Mouse (Mus musculus): Measurements from ENCODE around the gene Kdm5b. TPM values are rescaled to one million over a fixed set of nuclear protein-coding genes. Genes with fewer than 3 reads are reported as not detected.
"Not testable (repeated sequence)": the region's sequence is repeated elsewhere in the genome, so short reads cannot be mapped to it uniquely, and the experiment has no call there.

Kdm5b gene
- polyA plus RNA-seq (2015; fragmentation: Nextera tagmentation; extraction: Ambion mirVana), result 83.9 and 87.1 TPM in 2 replicates

DNA sequence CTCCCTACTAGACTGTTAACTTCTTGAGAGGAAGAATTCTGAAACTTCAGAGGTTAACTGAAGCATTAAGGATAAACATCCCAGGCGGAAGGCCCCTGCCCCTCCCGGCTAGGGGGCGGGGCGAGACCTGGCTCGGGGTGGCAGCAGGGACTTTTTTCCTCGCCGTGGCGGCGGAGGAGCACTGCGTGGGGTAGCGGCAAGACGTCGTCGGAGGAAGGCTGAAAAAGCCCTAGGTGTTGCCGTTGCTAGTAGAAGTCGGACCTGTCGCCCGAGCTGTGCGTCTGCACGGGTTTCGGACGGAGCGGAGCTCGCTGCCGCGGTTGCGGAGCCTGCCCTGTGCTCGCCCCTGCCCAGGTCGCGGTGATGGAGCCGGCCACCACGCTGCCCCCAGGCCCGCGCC is at the start of gene Kdm5b:
Gene Kdm5b, plus strand, starts transcription at position 196 of the 400 bp plus-strand sequence.
- H3K4me2 ChIP-seq, result peak within 1 kb of the TSS; percentile 66
- no peaks in the 10 kb centered on the region for H3K9me3 ChIP-seq
- H3K4me3 ChIP-seq, result peak within 1 kb of the TSS; percentile 100
- peak; percentile 29 for ATAC-seq (replicated peaks)
- H3K4me1 ChIP-seq, result peaks cover 37% of the 10 kb centered on the region
- WGBS, result under 1% methylated on average over 33 of the region's 34 CpGs
- peak within 1 kb of the TSS; percentile 100 for H3K9ac ChIP-seq
- peak within 1 kb of the TSS; percentile 95 for H3K27ac ChIP-seq
- H3K36me3 ChIP-seq (replicated peaks), result no peaks in the 10 kb centered on the region
- no peaks in the 10 kb centered on the region for H3K27me3 ChIP-seq (replicated peaks)

GRCm38 (mm10) chr1:134512183-134512582 is 47.8 kb upstream of the Kdm5b start:
- Histone ChIP-seq H3K9me3 (no peaks in the 10 kb centered on the region), H3K9ac (no peak overlapping the region), H3K27ac (no peak overlapping the region), H3K4me1 (peaks cover 14% of the 10 kb centered on the region), H3K36me3 (replicated peaks) (0 out of 2 replicates have a peak, but pooled peaks cover 10% of the 10 kb centered on the region), H3K27me3 (replicated peaks) (peaks cover 24% of the 10 kb centered on the region), H3K4me3 (no peak overlapping the region), H3K4me2 (no peak overlapping the region)
- ATAC-seq (replicated peaks), result no peak
- WGBS, result 64% methylated on average over 4 of the region's 4 CpGs

DNA sequence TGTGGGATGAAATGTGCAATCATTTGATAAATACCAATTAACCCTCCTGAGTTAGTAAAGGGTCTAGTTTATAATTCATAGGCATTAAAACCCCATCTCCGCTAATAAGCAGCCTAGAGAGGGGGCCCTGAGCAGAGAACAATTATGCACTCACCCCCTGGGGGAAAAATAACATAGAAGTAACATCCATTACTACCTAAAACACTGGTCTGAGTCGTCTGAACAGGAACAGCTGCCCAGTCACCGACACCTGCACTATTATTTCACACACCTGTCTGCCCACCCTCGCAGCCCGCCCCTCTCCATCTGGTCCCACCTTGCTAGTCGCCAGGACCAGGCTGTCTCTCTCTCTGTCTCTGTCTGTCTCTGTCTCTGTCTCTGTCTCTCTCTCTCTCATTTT is 47.4 kb upstream of the Kdm5b start:
- ATAC-seq (replicated peaks), result no peak
- H3K4me3 ChIP-seq, result no peak overlapping the region
- peaks cover 14% of the 10 kb centered on the region for H3K4me1 ChIP-seq
- H3K9ac ChIP-seq, result no peak overlapping the region
- no peak overlapping the region for H3K27ac ChIP-seq
- H3K9me3 ChIP-seq, result no peaks in the 10 kb centered on the region
- 0 out of 2 replicates have a peak, but pooled peaks cover 7% of the 10 kb centered on the region for H3K36me3 ChIP-seq (replicated peaks)
- no peak overlapping the region for H3K4me2 ChIP-seq
- H3K27me3 ChIP-seq (replicated peaks), result peaks cover 24% of the 10 kb centered on the region
- WGBS, result 59% methylated on average over 6 of the region's 6 CpGs

DNA sequence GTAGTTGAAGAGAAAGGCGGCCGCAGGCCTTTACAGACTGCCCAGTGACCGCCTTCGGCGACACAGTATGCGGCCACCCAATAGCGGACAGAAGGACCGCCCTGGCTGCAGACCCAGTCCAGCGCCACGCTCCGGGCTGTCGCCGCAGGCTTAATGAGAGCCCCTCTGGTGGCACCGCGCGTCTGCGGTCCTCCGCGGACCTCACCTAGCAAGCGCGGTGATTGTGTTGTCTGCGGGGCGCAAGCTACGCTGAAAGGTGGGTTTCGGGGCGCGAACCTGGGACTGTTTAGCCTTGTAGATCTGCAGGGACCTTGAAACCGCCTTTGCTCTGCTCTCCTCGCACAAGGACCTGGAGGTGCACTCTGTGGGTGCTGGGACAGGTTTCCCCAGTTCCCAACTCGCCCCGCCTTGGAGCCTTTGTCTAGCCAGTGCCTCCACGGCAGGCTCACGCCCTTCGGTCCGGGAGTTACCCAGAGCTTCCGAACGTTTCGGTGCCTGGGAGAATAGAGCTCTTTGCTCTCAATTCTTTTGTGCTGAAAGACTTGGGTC is 46.6 kb upstream of the Kdm5b start:
- ATAC-seq (replicated peaks), result 0 out of 2 replicates have a peak, but pooled peaks have one; percentile 42
- WGBS, result 1% methylated on average over 38 of the region's 38 CpGs
- Histone ChIP-seq H3K27me3 (replicated peaks) (peaks cover 24% of the 10 kb centered on the region), H3K4me2 (peak overlapping the region; percentile 56), H3K4me3 (peak overlapping the region; percentile 32), H3K4me1 (peaks cover 14% of the 10 kb centered on the region), H3K9ac (peak overlapping the region; percentile 28; the same call in 1 of the 2 replicates), H3K27ac (no peak overlapping the region), H3K9me3 (no peaks in the 10 kb centered on the region), H3K36me3 (replicated peaks) (no peaks in the 10 kb centered on the region)

GRCm38 (mm10) chr1:134513876-134514590 is 45.9 kb upstream of the Kdm5b start:
- H3K9ac ChIP-seq, result no peak overlapping the region
- H3K9me3 ChIP-seq, result no peaks in the 10 kb centered on the region
- H3K4me1 ChIP-seq, result peaks cover 14% of the 10 kb centered on the region
- peak overlapping the region; percentile 32; the same call in 1 of the 2 replicates for H3K4me3 ChIP-seq
- H3K4me2 ChIP-seq, result peak overlapping the region; percentile 56
- 42% methylated on average over 16 of the region's 16 CpGs for WGBS
- no peaks in the 10 kb centered on the region for H3K36me3 ChIP-seq (replicated peaks)
- H3K27ac ChIP-seq, result no peak overlapping the region
- ATAC-seq (replicated peaks), result no peak
- H3K27me3 ChIP-seq (replicated peaks), result peaks cover 24% of the 10 kb centered on the region

DNA sequence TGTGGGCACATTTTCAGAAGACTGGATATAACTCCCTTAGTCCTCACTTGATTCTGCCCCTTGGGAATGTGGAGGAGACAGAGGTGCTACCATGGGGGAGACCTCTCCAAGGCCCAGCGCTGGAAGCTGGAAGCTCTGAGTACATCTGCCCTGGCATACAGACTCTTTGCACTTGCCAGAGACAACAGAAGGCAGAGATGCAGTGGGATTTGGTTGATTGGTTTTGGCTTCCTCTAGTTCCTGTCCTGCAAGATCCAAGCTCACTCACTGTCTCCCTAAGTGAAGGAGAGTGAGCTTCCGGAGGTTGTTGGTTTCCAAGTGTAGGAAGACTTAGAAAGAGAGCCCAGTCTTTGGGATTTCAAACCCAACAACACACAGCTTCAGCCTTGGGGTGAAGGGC is 44.1 kb upstream of the Kdm5b start:
- ATAC-seq (replicated peaks), result no peak
- Histone ChIP-seq H3K27ac (no peak overlapping the region), H3K4me1 (peaks cover 14% of the 10 kb centered on the region), H3K27me3 (replicated peaks) (peaks cover 24% of the 10 kb centered on the region), H3K36me3 (replicated peaks) (no peaks in the 10 kb centered on the region), H3K9me3 (no peaks in the 10 kb centered on the region), H3K4me2 (no peak overlapping the region), H3K4me3 (no peak overlapping the region), H3K9ac (no peak overlapping the region)
- 78% methylated on average over 2 of the region's 2 CpGs for WGBS

GRCm38 (mm10) chr1:134516491-134517198 is 43.3 kb upstream of the Kdm5b start:
- H3K9me3 ChIP-seq, result no peaks in the 10 kb centered on the region
- H3K4me3 ChIP-seq, result no peak overlapping the region
- no peak overlapping the region for H3K4me2 ChIP-seq
- H3K27ac ChIP-seq, result no peak overlapping the region
- WGBS, result 7% methylated on average over 4 of the region's 4 CpGs
- no peaks in the 10 kb centered on the region for H3K36me3 ChIP-seq (replicated peaks)
- H3K27me3 ChIP-seq (replicated peaks), result peaks cover 20% of the 10 kb centered on the region; the same call in 1 of the 2 replicates
- peaks cover 14% of the 10 kb centered on the region for H3K4me1 ChIP-seq
- 0 out of 2 replicates have a peak, but pooled peaks have one; percentile 6 for ATAC-seq (replicated peaks)
- no peak overlapping the region for H3K9ac ChIP-seq

- not testable (repeated sequence) for H3K9me3 ChIP-seq; ATAC-seq (replicated peaks); H3K27ac ChIP-seq; H3K4me2 ChIP-seq; H3K36me3 ChIP-seq (replicated peaks); H3K9ac ChIP-seq; H3K4me3 ChIP-seq
- peaks cover 17% of the 10 kb centered on the region; the same call in 1 of the 2 replicates for H3K27me3 ChIP-seq (replicated peaks)
- 97% methylated on average over 14 of the region's 14 CpGs for WGBS
- peaks cover 12% of the 10 kb centered on the region for H3K4me1 ChIP-seq
Observed at GRCm38 (mm10) chr1:134517841-134518240, 42.1 kb upstream of the Kdm5b start.

GRCm38 (mm10) chr1:134518677-134519076 is 41.3 kb upstream of the Kdm5b start:
- peaks cover 5% of the 10 kb centered on the region; the same call in 1 of the 2 replicates for H3K4me1 ChIP-seq
- H3K4me3 ChIP-seq, result no peak overlapping the region
- 7% methylated on average over 7 of the region's 7 CpGs for WGBS
- H3K27me3 ChIP-seq (replicated peaks), result peaks cover 11% of the 10 kb centered on the region; the same call in 1 of the 2 replicates
- no peak for ATAC-seq (replicated peaks)
- no peak overlapping the region for H3K9ac ChIP-seq
- no peaks in the 10 kb centered on the region for H3K9me3 ChIP-seq
- H3K4me2 ChIP-seq, result no peak overlapping the region
- no peak overlapping the region for H3K27ac ChIP-seq
- no peaks in the 10 kb centered on the region for H3K36me3 ChIP-seq (replicated peaks)

- H3K36me3 ChIP-seq (replicated peaks); ATAC-seq (replicated peaks); H3K9me3 ChIP-seq; H3K4me3 ChIP-seq; H3K4me1 ChIP-seq; H3K27ac ChIP-seq; H3K9ac ChIP-seq; H3K4me2 ChIP-seq: not testable (repeated sequence)
- peaks cover 10% of the 10 kb centered on the region; the same call in 1 of the 2 replicates for H3K27me3 ChIP-seq (replicated peaks)
- WGBS, result 97% methylated on average over 5 of the region's 5 CpGs
Observed at GRCm38 (mm10) chr1:134519201-134519600, 40.8 kb upstream of the Kdm5b start.

- Histone ChIP-seq H3K9me3 (no peaks in the 10 kb centered on the region), H3K27ac (no peak overlapping the region), H3K9ac (no peak overlapping the region), H3K4me3 (no peak overlapping the region), H3K4me2 (no peak overlapping the region), H3K36me3 (replicated peaks) (no peaks in the 10 kb centered on the region), H3K27me3 (replicated peaks) (0 out of 2 replicates have a peak, but pooled peaks cover under 1% of the 10 kb centered on the region), H3K4me1 (peaks cover 5% of the 10 kb centered on the region; the same call in 1 of the 2 replicates)
- no peak for ATAC-seq (replicated peaks)
- WGBS, result 85% methylated on average over 8 of the region's 8 CpGs
Observed at GRCm38 (mm10) chr1:134520001-134520721, 39.8 kb upstream of the Kdm5b start.
